Mouse (Mus musculus) cerebellum, adult 2 months (tissue): ENCODE results near the gene Ccdc124.
"Not testable (repeated sequence)": the region's sequence is repeated elsewhere in the genome, so short reads cannot be mapped to it uniquely, and the experiment has no call there.

Experiments
- CTCF ChIP-seq: fragments of 200-500 bp; IDR thresholded peaks from 2 replicates; pipeline ENCODE4 v1.5.1; 2011; ENCODE audit warnings: low read depth, mild to moderate bottlenecking, control low read depth, low read length, moderate library complexity, borderline replicate concordance; ENCODE audit not compliant: insufficient read depth
- POLR2A ChIP-seq: fragments of 200-500 bp; IDR thresholded peaks from 2 replicates; pipeline ENCODE4 v1.6.1; 2011; ENCODE audit warnings: low read length, control low read depth, borderline replicate concordance; ENCODE audit not compliant: insufficient read depth

GRCm38 (mm10) chr8:70895571-70896259, 22.0 kb upstream of the Ccdc124 start:
- not testable (repeated sequence) for TF ChIP-seq CTCF, POLR2A
